Mouse (Mus musculus) embryonic facial prominence, embryonic 11.5 days (tissue): ENCODE measurements around the gene H2al1f. TPM values are rescaled to one million over a fixed set of nuclear protein-coding genes. Genes with fewer than 3 reads are reported as not detected.
"Not testable (repeated sequence)": the region's sequence is repeated elsewhere in the genome, so short reads cannot be mapped to it uniquely, and the experiment has no call there.

Experiments used
- ATAC-seq: fragments of 200-750 bp; cut with Nextera tagmentation; replicated peaks from 2 replicates; pipeline ENCODE4 v1.8.0; 2017; ENCODE audit warnings: low read depth; ENCODE audit not compliant: insufficient number of reproducible peaks, low FRiP score, low TSS enrichment
- DNase-seq: peaks from one replicate; pipeline ENCODE4 v3.0.0-alpha.2; 2015; ENCODE audit warnings: low spot score
- H3K27ac ChIP-seq: fragments of 300-500 bp; sonication (generic); replicated peaks from 2 replicates; pipeline ENCODE4 v1.5.1; 2014; ENCODE audit warnings: mild to moderate bottlenecking, low read depth, low read length, control low read depth
- H3K27me3 ChIP-seq: fragments of 300-500 bp; sonication (generic); 2 replicates; pipeline ENCODE4 v1.6.1; 2014; ENCODE audit warnings: mild to moderate bottlenecking, low read length, moderate library complexity, mixed read lengths; ENCODE audit not compliant: control insufficient read depth, insufficient read depth
- H3K36me3 ChIP-seq: fragments of 300-500 bp; sonication (generic); replicated peaks from 2 replicates; pipeline ENCODE4 v1.6.1; 2014; ENCODE audit warnings: low read depth, mild to moderate bottlenecking, low read length, moderate library complexity, mixed read lengths; ENCODE audit not compliant: control insufficient read depth, insufficient read depth
- H3K4me1 ChIP-seq: fragments of 300-500 bp; sonication (generic); 2 replicates; pipeline ENCODE4 v1.6.1; 2014; ENCODE audit warnings: low read length, mixed read lengths; ENCODE audit not compliant: control insufficient read depth, insufficient read depth
- H3K4me2 ChIP-seq: fragments of 300-500 bp; sonication (generic); 2 replicates; pipeline ENCODE4 v1.6.1; 2014; ENCODE audit warnings: low read depth, mild to moderate bottlenecking, control low read depth, low read length, moderate library complexity
- H3K4me3 ChIP-seq: fragments of 300-500 bp; sonication (generic); 2 replicates; pipeline ENCODE4 v1.5.1; 2014; ENCODE audit warnings: low read depth, low read length, control low read depth
- H3K9ac ChIP-seq: fragments of 300-500 bp; sonication (generic); replicated peaks from 2 replicates; pipeline ENCODE4 v1.6.1; 2014; ENCODE audit warnings: mild to moderate bottlenecking, control low read depth, low read length
- H3K9me3 ChIP-seq: fragments of 300-500 bp; sonication (generic); replicated peaks from 2 replicates; pipeline ENCODE4 v1.6.1; 2016; ENCODE audit warnings: mild to moderate bottlenecking, low read length, inconsistent platforms, mixed read lengths; ENCODE audit not compliant: control insufficient read depth
- WGBS: fragments of 180-500 bp; shearing (Covaris S2); extraction: QIAGEN DNeasy Blood & Tissue Kit; methylation state at CpG from one replicate; pipeline ENCODE4 v1.1.7; 2014; 5-methylcytosine and 5-hydroxymethylcytosine counted together
- polyA plus RNA-seq: library from polyadenylated mRNA; unstranded; fragments of >200 nt; fragmentation: Nextera tagmentation; extraction: Ambion mirVana; gene quantifications from 2 replicates; pipeline ENCODE4 v1.2.1, GENCODE M21; 2014

H2al1f gene
- polyA plus RNA-seq, 1 experiment from 2014 or later: not detected

DNA sequence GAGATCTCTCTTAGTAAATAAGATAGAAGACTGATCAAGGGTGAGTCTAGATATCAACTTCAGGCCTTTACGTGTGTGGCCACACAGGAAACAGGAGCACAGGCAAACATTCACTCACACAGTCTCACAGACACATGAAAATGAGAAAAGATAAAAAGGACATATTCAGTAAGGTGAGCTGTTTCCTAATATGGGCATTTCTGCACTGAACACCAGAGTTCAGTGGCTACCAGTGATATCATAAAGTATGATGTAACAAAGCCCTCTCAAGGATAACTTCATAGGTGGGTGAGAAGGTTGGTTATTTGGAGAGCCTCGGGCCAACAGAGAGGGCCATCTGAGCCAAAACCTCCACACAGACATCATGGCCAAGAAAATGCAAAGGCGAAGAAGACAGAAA, 16.0 kb upstream of the H2al1f start, which contains the start of gene H2al1a:
Gene H2al1a, plus strand, starts transcription at position 301 of the 400 bp plus-strand sequence.
- not testable (repeated sequence) for H3K36me3 ChIP-seq, H3K9me3 ChIP-seq, H3K9ac ChIP-seq, H3K4me3 ChIP-seq, H3K27ac ChIP-seq, ATAC-seq, H3K4me1 ChIP-seq, H3K27me3 ChIP-seq, DNase-seq, H3K4me2 ChIP-seq
- no CpG with 5 or more reads among the region's 3 CpGs for WGBS

DNA sequence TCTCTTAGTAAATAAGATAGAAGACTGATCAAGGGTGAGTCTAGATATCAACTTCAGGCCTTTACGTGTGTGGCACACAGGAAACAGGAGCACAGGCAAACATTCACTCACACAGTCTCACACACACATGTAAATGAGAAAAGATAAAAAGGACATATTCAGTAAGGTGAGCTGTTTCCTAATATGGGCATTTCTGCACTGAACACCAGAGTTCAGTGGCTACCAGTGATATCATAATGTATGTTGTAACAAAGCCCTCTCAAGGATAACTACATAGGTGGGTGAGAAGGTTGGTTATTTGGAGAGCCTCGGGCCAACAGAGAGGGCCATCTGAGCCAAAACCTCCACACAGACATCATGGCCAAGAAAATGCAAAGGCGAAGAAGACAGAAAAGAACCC, 12.8 kb upstream of the H2al1f start, which contains the start of gene H2al1b:
Gene H2al1b, plus strand, starts transcription at position 301 of the 400 bp plus-strand sequence.
- not testable (repeated sequence) for H3K9me3 ChIP-seq, H3K9ac ChIP-seq, H3K27ac ChIP-seq, H3K27me3 ChIP-seq, H3K4me1 ChIP-seq, H3K36me3 ChIP-seq, ATAC-seq, DNase-seq, H3K4me3 ChIP-seq, H3K4me2 ChIP-seq
- WGBS: 95% methylated on average over 1 of the region's 3 CpGs

DNA sequence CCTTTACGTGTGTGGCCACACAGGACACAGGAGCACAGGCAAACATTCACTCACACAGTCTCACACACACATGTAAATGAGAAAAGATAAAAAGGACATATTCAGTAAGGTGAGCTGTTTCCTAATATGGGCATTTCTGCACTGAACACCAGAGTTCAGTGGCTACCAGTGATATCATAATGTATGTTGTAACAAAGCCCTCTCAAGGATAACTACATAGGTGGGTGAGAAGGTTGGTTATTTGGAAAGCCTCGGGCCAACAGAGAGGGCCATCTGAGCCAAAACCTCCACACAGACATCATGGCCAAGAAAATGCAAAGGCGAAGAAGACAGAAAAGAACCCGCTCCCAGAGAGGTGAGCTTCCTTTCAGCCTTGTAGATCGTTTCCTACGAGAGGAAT, 9.6 kb upstream of the H2al1f start, which contains the start of gene H2al1c:
Gene H2al1c, plus strand, starts transcription at position 301 of the 400 bp plus-strand sequence.
- not testable (repeated sequence) for H3K36me3 ChIP-seq, H3K9me3 ChIP-seq, H3K4me2 ChIP-seq, ATAC-seq, H3K4me1 ChIP-seq, H3K4me3 ChIP-seq, H3K27ac ChIP-seq, DNase-seq, H3K27me3 ChIP-seq, H3K9ac ChIP-seq
- 70% methylated on average over 2 of the region's 6 CpGs for WGBS

DNA sequence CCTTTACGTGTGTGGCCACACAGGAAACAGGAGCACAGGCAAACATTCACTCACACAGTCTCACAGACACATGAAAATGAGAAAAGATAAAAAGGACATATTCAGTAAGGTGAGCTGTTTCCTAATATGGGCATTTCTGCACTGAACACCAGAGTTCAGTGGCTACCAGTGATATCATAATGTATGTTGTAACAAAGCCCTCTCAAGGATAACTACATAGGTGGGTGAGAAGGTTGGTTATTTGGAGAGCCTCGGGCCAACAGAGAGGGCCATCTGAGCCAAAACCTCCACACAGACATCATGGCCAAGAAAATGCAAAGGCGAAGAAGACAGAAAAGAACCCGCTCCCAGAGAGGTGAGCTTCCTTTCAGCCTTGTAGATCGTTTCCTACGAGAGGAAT, 6.4 kb upstream of the H2al1f start, which contains the start of gene H2al1d:
Gene H2al1d, plus strand, starts transcription at position 301 of the 400 bp plus-strand sequence.
- WGBS: no CpG with 5 or more reads among the region's 6 CpGs
- ATAC-seq, DNase-seq, H3K4me1 ChIP-seq, H3K4me2 ChIP-seq, H3K27ac ChIP-seq, H3K36me3 ChIP-seq, H3K9me3 ChIP-seq, H3K27me3 ChIP-seq, H3K9ac ChIP-seq, H3K4me3 ChIP-seq: not testable (repeated sequence)

DNA sequence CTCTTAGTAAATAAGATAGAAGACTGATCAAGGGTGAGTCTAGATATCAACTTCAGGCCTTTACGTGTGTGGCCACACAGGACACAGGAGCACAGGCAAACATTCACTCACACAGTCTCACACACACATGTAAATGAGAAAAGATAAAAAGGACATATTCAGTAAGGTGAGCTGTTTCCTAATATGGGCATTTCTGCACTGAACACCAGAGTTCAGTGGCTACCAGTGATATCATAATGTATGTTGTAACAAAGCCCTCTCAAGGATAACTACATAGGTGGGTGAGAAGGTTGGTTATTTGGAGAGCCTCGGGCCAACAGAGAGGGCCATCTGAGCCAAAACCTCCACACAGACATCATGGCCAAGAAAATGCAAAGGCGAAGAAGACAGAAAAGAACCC, 3.3 kb upstream of the H2al1f start, which contains the start of gene H2al1e:
Gene H2al1e, plus strand, starts transcription at position 301 of the 400 bp plus-strand sequence.
- not testable (repeated sequence) for H3K4me3 ChIP-seq, H3K4me1 ChIP-seq, H3K9me3 ChIP-seq, H3K9ac ChIP-seq, H3K27me3 ChIP-seq, ATAC-seq, H3K27ac ChIP-seq, H3K36me3 ChIP-seq, DNase-seq, H3K4me2 ChIP-seq
- no CpG with 5 or more reads among the region's 3 CpGs for WGBS

DNA sequence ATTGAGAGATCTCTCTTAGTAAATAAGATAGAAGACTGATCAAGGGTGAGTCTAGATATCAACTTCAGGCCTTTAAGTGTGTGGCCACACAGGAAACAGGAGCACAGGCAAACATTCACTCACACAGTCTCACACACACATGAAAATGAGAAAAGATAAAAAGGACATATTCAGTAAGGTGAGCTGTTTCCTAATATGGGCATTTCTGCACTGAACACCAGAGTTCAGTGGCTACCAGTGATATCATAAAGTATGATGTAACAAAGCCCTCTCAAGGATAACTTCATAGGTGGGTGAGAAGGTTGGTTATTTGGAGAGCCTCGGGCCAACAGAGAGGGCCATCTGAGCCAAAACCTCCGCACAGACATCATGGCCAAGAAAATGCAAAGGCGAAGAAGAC, 3.0 kb downstream of the H2al1f start, which contains the start of gene H2al1g:
Gene H2al1g, plus strand, starts transcription at position 301 of the 400 bp plus-strand sequence.
- H3K9ac ChIP-seq, H3K4me1 ChIP-seq, H3K27ac ChIP-seq, ATAC-seq, H3K27me3 ChIP-seq, H3K4me3 ChIP-seq, H3K36me3 ChIP-seq, H3K9me3 ChIP-seq, H3K4me2 ChIP-seq, DNase-seq: not testable (repeated sequence)
- WGBS: no CpG with 5 or more reads among the region's 3 CpGs

DNA sequence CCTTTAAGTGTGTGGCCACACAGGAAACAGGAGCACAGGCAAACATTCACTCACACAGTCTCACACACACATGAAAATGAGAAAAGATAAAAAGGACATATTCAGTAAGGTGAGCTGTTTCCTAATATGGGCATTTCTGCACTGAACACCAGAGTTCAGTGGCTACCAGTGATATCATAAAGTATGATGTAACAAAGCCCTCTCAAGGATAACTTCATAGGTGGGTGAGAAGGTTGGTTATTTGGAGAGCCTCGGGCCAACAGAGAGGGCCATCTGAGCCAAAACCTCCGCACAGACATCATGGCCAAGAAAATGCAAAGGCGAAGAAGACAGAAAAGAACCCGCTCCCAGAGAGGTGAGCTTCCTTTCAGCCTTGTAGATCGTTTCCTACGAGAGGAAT, 6.2 kb downstream of the H2al1f start, which contains the start of gene H2al1h:
Gene H2al1h, plus strand, starts transcription at position 301 of the 400 bp plus-strand sequence.
- not testable (repeated sequence) for H3K27ac ChIP-seq, H3K4me3 ChIP-seq, H3K36me3 ChIP-seq, DNase-seq, H3K9ac ChIP-seq, H3K27me3 ChIP-seq, H3K4me1 ChIP-seq, ATAC-seq, H3K9me3 ChIP-seq, H3K4me2 ChIP-seq
- WGBS: no CpG with 5 or more reads among the region's 6 CpGs

DNA sequence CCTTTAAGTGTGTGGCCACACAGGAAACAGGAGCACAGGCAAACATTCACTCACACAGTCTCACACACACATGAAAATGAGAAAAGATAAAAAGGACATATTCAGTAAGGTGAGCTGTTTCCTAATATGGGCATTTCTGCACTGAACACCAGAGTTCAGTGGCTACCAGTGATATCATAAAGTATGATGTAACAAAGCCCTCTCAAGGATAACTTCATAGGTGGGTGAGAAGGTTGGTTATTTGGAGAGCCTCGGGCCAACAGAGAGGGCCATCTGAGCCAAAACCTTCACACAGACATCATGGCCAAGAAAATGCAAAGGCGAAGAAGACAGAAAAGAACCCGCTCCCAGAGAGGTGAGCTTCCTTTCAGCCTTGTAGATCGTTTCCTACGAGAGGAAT, 9.4 kb downstream of the H2al1f start, which contains the start of gene H2al1i:
Gene H2al1i, plus strand, starts transcription at position 301 of the 400 bp plus-strand sequence.
- H3K9me3 ChIP-seq, H3K27me3 ChIP-seq, H3K27ac ChIP-seq, H3K4me1 ChIP-seq, H3K4me3 ChIP-seq, DNase-seq, H3K36me3 ChIP-seq, H3K9ac ChIP-seq, H3K4me2 ChIP-seq, ATAC-seq: not testable (repeated sequence)
- whole genome bisulfite sequencing: 94% methylated on average over 2 of the region's 5 CpGs
